Mouse (Mus musculus) E14TG2a.4 (cell line): ENCODE results near the gene Spop.

Experiments used
- CTCF ChIP-seq: conservative IDR thresholded peaks from 2 replicates; pipeline ENCODE4 v1.5.1; 2014; ENCODE audit warnings: low read length
- NANOG ChIP-seq: IDR thresholded peaks from 2 replicates; pipeline ENCODE4 v1.6.1; 2014; ENCODE audit warnings: borderline replicate concordance, low read length, mixed read lengths
- POU5F1 ChIP-seq: IDR thresholded peaks from 2 replicates; pipeline ENCODE4 v1.6.1; 2014; ENCODE audit warnings: low read length, borderline replicate concordance

DNA sequence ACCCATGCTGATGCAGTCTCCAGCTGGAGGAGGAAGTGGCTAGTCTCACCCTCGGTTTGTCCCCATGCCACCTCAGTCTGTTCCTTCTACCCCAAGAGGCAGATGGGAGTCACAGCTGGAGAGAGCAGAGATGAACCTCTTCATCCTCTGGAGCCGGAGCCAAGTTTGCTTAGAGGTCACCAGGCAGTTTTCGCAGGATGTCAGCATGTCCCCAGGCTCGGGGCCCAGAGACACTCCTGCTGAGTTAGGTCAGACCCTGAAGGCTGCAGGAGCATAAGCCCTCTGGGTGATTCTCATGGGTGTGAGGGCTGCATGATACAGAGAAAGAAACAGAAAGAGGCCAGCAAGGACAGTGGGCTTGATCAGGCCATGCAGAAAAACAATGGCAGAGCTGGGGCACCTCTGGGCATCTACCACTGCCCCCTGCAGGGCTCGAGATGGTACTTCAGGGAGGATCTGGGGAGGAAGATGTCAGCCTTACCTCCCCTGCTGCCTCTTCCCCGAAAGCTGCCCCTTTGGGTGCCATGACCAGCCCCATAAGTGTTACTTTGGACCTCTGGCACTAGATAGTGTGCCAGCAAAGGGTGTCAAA is 95.3 kb downstream of the Spop start:
- TF ChIP-seq CTCF (peak; percentile 66), NANOG (no peak), POU5F1 (no peak)
